Mouse (Mus musculus): Measurements from ENCODE around the gene Gm49450. TPM values are rescaled to one million over a fixed set of nuclear protein-coding genes. Genes with fewer than 3 reads are reported as not detected.

The Gm49450 gene
- polyA plus RNA-seq, 1 experiment from 2014 or later: not detected

- no peak for ATAC-seq (replicated peaks; ENCODE audit: low FRiP score, low read depth)
- Histone ChIP-seq H3K4me2 (ENCODE audit: low read length) (no peak overlapping the region), H3K27ac (no peak overlapping the region)
Observed at GRCm38 (mm10) chr15:98884106-98884505, 69.2 kb downstream of the Gm49450 start.

GRCm38 (mm10) chr15:98883661-98884060 is 69.7 kb downstream of the Gm49450 start:
- Histone ChIP-seq H3K9me3 (replicated peaks; ENCODE audit: low read length) (no peaks in the 10 kb centered on the region), H3K4me2 (ENCODE audit: low read length) (no peak overlapping the region), H3K27ac (no peak overlapping the region), H3K36me3 (ENCODE audit: insufficient read depth, low read length) (no peaks in the 10 kb centered on the region), H3K27me3 (ENCODE audit: insufficient read depth, low read length) (no peaks in the 10 kb centered on the region), H3K4me1 (replicated peaks; ENCODE audit: insufficient read depth, low read length) (no peaks in the 10 kb centered on the region), H3K9ac (ENCODE audit: low read depth, low read length) (no peak overlapping the region), H3K4me3 (replicated peaks; ENCODE audit: low read depth, low read length) (no peak overlapping the region)
- no peak for ATAC-seq (replicated peaks; ENCODE audit: low FRiP score, low read depth)
- DNase-seq (ENCODE audit: low spot score): no peak
- no peak for TF ChIP-seq CTCF (IDR thresholded peaks at IDR 0.05; ENCODE audit: low read depth)

More at GRCm38 (mm10) chr15:98884106-98884505, 69.2 kb downstream of the Gm49450 start:
- DNase-seq (ENCODE audit: low spot score): no peak
- H3K27me3 ChIP-seq (ENCODE audit: insufficient read depth, low read length): no peaks in the 10 kb centered on the region
- no peak for TF ChIP-seq CTCF (IDR thresholded peaks at IDR 0.05; ENCODE audit: low read depth)
- H3K9me3 ChIP-seq (replicated peaks; ENCODE audit: low read length): no peaks in the 10 kb centered on the region
- no peak overlapping the region for H3K4me3 ChIP-seq (replicated peaks; ENCODE audit: low read depth, low read length)
- no peaks in the 10 kb centered on the region for H3K36me3 ChIP-seq (ENCODE audit: insufficient read depth, low read length)
- WGBS: 54% methylated on average over 1 of the region's 1 CpGs
- H3K4me1 ChIP-seq (replicated peaks; ENCODE audit: insufficient read depth, low read length): no peaks in the 10 kb centered on the region
- no peak overlapping the region for H3K9ac ChIP-seq (ENCODE audit: low read depth, low read length)

Other genes starting within 250 kb of the Gm49450 start
- gene Ccdc65, start 245.3 kb downstream of the Gm49450 start, polyA plus RNA-seq (2015; fragmentation: Nextera tagmentation; extraction: Ambion mirVana): 0.74 and 0.75 TPM in 2 replicates
- gene Fkbp11, start 225.4 kb downstream of the Gm49450 start, polyA plus RNA-seq (2015; fragmentation: Nextera tagmentation; extraction: Ambion mirVana): 34.4 and 34.6 TPM in 2 replicates
- 39.0 and 39.6 TPM in 2 replicates for gene Arf3, start 190.3 kb downstream of the Gm49450 start, polyA plus RNA-seq (2015; fragmentation: Nextera tagmentation; extraction: Ambion mirVana)
- gene Wnt10b, start 175.4 kb downstream of the Gm49450 start, polyA plus RNA-seq (2015; fragmentation: Nextera tagmentation; extraction: Ambion mirVana): not detected in 2 replicates
- gene Wnt1, start 163.7 kb downstream of the Gm49450 start, polyA plus RNA-seq (2015; fragmentation: Nextera tagmentation; extraction: Ambion mirVana): not detected in 2 replicates
- 4.4 and 6.1 TPM in 2 replicates for gene Ddn, start 144.1 kb downstream of the Gm49450 start, polyA plus RNA-seq (2015; fragmentation: Nextera tagmentation; extraction: Ambion mirVana)
- gene Prkag1, start 122.0 kb downstream of the Gm49450 start, polyA plus RNA-seq (2015; fragmentation: Nextera tagmentation; extraction: Ambion mirVana): 83.1 and 94.5 TPM in 2 replicates
- gene Kmt2d, start 82.3 kb downstream of the Gm49450 start, polyA plus RNA-seq (2015; fragmentation: Nextera tagmentation; extraction: Ambion mirVana): 6.4 and 8.3 TPM in 2 replicates
- 15.4 and 15.7 TPM in 2 replicates for gene Rhebl1, start 59.0 kb downstream of the Gm49450 start, polyA plus RNA-seq (2015; fragmentation: Nextera tagmentation; extraction: Ambion mirVana)
- gene Dhh, start 55.0 kb downstream of the Gm49450 start, polyA plus RNA-seq (2015; fragmentation: Nextera tagmentation; extraction: Ambion mirVana): 2.6 and 2.9 TPM in 2 replicates
- gene Lmbr1l, start 35.3 kb downstream of the Gm49450 start, polyA plus RNA-seq (2015; fragmentation: Nextera tagmentation; extraction: Ambion mirVana): 11.6 and 13.0 TPM in 2 replicates
- gene Tuba1b, start 19.0 kb downstream of the Gm49450 start, polyA plus RNA-seq (2015; fragmentation: Nextera tagmentation; extraction: Ambion mirVana): 903 and 1,010 TPM in 2 replicates
- 460 and 537 TPM in 2 replicates for gene Tuba1a, start 152 bp upstream of the Gm49450 start, polyA plus RNA-seq (2015; fragmentation: Nextera tagmentation; extraction: Ambion mirVana)
- gene Tuba1c, start 76.3 kb upstream of the Gm49450 start, polyA plus RNA-seq (2015; fragmentation: Nextera tagmentation; extraction: Ambion mirVana): 170 and 178 TPM in 2 replicates
- 0.26 and 0.82 TPM in 2 replicates for gene Prph, start 101.6 kb upstream of the Gm49450 start, polyA plus RNA-seq (2015; fragmentation: Nextera tagmentation; extraction: Ambion mirVana)
- 11.4 and 11.5 TPM in 2 replicates for gene Troap, start 121.0 kb upstream of the Gm49450 start, polyA plus RNA-seq (2015; fragmentation: Nextera tagmentation; extraction: Ambion mirVana)
- 1.3 TPM in 2 replicates for gene C1ql4, start 134.3 kb upstream of the Gm49450 start, polyA plus RNA-seq (2015; fragmentation: Nextera tagmentation; extraction: Ambion mirVana)
- 8.8 TPM in 2 replicates for gene Dnajc22, start 139.6 kb upstream of the Gm49450 start, polyA plus RNA-seq (2015; fragmentation: Nextera tagmentation; extraction: Ambion mirVana)
- 33.5 and 34.6 TPM in 2 replicates for gene Spats2, start 172.4 kb upstream of the Gm49450 start, polyA plus RNA-seq (2015; fragmentation: Nextera tagmentation; extraction: Ambion mirVana)